Mouse (Mus musculus): Measurements from ENCODE around the gene Wt1. TPM values are rescaled to one million over a fixed set of nuclear protein-coding genes. Genes with fewer than 3 reads are reported as not detected.

Gene Wt1
- total RNA-seq, 2 experiments from 2014 or later = not detected

DNA sequence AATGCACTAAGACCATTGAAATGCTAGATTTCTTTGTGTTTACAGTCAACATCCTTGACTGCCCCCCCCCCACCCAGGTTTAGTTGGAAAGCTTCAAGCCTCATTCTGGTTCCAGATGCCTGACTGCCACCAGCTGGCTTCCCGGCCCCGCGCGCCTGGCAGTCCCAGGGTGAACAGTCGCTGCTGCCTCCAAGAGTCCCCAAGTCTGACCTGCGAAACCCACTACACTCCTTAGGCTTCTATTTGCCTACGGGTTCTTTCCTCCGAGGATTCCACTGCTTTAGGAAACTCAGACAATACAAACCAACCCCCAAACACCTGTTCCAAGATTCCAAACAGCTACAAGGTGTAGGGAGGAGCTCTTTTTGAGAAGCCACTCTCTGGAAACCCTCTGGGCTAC, 1.1 kb upstream of the Wt1 start:
- ATAC-seq (replicated peaks; ENCODE audit: poor library complexity, severe bottlenecking) = no peak

DNA sequence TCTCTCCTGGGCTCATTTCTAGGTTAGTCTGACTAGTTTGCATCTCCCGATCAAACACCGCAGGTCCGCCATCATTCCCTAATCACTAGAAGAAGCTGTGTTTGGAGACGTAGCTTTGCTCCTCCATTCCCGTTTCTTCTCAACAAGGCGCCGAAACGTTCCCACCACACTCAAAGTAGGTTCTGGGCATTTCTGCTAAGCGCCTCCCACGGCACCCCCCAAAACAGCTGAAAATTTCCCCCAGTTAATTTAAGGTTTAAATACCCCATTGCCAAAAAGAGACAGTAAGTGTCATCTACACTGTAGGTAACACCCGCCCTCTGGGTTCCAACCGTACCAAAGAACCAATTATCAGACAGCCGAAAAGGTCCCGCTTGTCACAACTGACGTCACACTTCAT, 688 bp upstream of the Wt1 start:
- no peak for ATAC-seq (replicated peaks; ENCODE audit: poor library complexity, severe bottlenecking)

DNA sequence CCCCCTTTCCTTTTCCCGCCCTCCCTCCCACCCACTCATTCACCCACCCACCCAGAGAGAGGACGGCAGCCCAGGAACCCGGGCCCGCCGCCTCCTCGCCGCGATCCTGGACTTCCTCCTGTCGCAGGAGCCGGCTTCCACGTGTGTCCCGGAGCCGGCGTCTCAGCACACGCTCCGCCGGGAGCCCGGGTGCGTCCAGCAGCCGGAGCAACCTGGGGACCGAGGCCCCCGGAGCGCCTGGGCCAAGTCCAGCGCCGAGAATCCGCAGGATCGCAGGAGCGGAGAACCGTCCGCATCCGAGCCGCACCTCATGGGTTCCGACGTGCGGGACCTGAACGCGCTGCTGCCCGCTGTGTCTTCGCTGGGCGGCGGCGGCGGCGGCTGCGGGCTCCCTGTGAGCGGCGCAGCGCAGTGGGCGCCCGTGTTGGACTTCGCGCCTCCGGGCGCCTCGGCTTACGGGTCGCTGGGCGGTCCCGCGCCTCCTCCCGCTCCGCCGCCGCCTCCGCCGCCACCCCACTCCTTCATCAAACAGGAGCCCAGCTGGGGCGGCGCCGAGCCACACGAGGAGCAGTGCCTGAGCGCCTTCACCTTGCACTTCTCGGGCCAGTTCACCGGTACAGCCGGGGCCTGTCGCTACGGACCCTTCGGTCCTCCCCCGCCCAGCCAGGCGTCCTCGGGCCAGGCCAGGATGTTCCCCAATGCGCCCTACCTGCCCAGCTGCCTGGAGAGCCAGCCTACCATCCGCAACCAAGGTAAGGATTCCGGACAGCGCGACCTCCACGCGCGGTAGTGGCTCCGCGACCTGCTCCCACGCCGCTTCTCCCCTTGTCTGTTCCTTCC, 582 bp downstream of the Wt1 start:
- ATAC-seq (replicated peaks; ENCODE audit: poor library complexity, severe bottlenecking) = peak; percentile 16

DNA sequence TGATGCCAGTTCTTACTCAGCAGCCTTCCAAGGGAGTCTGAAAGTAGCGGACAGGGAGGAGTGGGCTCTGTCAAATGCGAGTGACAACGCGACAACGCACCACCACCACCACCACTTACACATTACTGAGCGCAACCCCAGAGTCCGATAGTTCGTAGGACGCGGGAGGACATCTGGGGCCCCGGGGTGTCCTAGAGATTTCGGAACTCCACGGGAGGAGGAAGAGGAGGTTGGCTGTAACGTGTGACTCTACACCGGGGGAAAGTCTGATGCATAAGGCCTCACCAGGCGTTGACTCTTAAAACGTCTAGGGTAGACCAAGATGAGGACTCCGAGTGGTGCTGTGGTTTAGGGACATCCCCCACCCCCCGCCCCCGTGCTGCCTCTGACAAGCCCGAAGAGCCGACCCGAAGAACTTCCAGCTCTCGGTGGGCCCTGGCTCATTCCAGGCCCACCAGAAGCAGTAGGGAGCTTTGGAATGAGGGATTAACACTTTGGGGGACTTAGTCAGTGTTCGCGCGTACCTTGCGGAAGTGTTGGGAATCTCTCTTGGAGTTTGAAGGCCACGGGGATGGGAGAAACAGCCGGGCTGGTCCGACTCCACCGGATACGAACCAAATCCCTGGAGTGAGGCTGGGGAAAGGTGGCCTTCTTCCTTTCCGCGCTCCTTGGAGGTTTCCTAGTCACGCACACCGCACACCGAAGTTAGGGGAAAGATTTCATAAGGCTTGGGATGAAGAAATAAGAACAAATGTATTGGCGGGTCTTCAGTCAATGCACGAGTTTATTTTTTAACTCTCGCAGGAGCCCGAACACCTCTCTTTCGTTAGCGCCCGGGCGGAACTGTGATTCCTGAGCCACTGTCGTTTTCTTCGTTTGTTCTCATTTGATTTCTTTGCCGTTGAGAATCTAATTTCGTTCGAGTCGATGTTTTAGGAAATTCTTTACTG, 1.5 kb downstream of the Wt1 start:
- ATAC-seq (replicated peaks; ENCODE audit: poor library complexity, severe bottlenecking) = no peak; the same call in 1 of the 2 replicates

DNA sequence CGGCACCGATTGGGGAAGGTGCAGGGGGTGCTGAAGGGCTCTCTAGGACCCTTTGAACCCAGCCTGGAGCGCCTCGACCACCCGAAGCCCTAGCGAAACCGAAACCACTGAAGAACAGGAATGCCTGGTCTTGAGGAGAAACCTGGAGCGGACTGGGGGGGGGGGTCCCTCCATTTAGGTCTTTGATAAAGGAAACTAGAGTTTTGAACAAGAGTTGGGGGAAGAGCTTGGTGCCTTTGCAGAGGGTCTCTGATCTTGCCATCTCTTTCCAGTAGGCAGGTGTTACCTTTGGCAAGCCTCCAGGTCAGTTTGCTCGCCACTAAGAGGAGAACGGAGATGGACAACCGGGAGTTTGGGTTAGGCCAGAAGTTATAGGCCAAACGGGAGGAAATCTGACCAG, 2.2 kb downstream of the Wt1 start:
- no peak for ATAC-seq (replicated peaks; ENCODE audit: poor library complexity, severe bottlenecking)

DNA sequence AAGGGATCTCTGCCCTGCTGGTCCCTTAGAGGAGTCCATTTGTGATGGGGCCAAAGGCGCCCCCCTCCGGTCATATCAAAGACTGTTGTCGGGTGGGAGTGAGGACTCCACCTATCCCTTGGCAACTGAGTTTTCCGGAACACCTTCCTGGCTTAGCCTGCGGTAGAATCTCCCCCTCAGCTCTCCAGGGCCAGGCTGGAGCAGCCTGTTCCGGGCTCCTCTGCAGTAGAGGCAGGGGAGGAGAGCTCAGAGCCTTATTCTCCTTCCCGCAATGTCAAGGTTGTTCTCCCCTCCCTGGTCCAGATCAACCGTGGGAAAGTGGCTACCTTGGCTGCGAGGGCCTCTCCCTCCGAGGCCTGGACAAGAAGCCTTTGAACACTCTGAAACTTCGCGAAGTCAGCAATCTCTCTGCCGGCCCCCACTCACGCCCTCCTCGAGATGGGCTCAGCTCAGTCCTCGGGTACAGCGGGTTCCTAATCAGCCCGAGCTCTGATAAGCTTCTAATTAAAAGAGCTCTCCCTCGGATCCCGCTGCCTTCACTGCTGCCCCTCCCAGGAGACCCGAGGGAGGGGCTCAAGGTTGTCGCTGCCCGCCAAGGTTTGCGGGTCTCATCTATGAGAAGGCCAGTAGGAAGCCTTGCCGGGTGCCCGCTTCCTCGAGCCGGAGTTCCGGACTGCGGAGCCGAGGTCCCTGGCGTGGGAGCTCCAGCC, 4.2 kb downstream of the Wt1 start:
- ATAC-seq (replicated peaks; ENCODE audit: poor library complexity, severe bottlenecking) = peak; percentile 20; the same call in 1 of the 2 replicates

DNA sequence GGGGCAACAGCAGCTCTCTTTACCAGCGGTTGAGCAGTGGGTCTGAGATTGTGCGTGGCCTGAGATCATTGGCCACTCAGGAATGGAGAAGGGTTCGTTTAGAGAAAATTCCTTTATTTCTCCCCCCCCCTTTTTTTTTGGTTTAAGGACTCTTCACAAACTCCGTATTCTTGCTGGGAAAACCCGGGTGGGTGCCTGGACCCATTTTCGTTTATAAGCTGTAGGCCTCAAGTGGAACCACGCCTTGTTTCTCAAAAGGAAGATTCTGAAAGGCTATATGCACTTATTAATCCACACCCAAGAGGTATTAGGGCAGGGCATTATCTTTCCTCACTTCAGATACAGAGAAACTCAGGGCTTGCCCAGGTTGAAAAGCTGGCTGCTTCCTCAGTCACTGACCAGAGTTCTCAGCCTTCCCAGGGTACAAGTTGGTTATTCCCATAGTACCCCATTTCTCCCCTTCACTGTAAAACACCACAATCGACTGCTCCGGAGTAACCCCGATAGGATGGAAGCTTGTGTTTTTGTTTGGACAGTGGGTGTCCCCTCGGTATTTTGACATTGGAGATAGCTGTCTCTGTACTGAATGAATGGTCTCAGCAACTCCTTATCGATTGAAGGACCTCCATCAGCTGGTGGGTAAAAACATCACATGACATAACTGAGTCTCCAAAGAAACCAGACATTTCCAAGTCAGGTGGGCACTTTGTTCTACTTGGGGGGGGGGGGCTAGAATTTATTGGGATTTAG, 4.9 kb downstream of the Wt1 start:
- no peak for ATAC-seq (replicated peaks; ENCODE audit: poor library complexity, severe bottlenecking)

DNA sequence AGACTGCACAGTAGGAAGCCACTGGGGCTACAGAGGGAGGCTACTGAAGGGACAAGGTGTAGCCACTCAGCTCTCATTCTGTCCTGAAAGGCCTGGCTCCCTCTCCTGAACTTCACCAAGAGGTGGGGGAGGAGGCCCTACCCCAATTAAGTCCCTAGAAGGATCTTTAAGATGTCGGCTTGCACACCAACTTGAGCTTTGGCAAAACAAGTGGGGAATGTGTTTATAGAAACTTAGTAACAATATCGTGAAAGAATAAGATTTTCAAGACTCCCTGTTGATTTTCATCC, 5.4 kb downstream of the Wt1 start:
- no peak for ATAC-seq (replicated peaks; ENCODE audit: poor library complexity, severe bottlenecking)

DNA sequence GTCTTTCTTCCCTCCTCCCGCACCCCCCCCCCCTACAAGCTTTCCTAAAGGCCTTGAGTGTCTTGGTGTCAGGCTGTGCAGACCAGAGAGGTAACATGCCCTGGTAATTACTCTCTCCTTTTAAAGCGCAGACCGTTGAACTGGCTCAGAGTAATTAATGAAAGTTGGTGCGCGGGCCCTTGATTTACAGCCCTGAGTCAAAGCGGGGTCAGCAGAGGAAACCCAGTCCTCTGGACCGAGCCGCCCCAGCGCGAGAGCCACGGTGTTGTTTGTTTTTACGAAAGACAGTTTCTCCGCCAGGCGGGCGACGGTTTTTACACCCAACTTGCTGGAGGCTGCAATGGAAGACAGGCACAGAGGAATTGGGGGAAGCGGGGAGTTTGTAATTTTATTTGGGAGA, 6.0 kb downstream of the Wt1 start:
- ATAC-seq (replicated peaks; ENCODE audit: poor library complexity, severe bottlenecking) = no peak

DNA sequence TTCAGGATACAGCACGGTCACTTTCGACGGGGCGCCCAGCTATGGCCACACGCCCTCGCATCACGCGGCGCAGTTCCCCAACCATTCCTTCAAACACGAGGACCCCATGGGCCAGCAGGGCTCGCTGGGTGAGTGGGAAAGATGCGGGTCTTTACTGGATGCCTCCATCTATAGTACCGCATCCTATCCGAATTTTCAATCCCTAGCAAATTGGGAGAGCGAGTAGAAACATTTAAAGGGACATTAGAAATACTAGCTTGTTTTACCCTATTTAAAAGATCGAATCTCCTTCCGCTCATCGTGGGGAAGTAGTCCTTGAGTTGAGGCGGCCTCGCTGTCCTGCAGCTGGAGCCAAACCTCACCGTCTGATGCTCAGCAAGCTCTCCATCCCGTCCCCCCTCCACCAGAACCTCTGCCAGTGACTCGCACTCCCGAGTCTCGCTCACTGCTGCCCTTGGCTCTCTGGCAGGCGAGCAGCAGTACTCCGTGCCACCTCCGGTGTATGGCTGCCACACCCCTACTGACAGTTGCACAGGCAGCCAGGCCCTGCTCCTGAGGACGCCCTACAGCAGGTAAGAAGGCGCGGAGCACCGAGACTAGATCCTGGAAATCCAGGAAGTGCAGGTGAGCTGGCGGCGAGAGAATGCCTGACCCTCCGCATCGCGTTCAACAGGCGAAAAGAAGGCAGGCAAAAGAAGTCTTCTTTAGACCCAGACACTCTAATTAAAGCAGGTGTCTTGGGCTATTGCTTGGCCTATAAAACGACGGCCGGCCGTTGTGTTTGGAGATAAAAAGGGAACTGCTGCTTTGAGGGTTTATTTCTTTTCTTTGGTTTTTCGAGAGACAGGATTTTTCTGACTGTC, 6.8 kb downstream of the Wt1 start:
- peak; percentile 18; the same call in 1 of the 2 replicates for ATAC-seq (replicated peaks; ENCODE audit: poor library complexity, severe bottlenecking)

DNA sequence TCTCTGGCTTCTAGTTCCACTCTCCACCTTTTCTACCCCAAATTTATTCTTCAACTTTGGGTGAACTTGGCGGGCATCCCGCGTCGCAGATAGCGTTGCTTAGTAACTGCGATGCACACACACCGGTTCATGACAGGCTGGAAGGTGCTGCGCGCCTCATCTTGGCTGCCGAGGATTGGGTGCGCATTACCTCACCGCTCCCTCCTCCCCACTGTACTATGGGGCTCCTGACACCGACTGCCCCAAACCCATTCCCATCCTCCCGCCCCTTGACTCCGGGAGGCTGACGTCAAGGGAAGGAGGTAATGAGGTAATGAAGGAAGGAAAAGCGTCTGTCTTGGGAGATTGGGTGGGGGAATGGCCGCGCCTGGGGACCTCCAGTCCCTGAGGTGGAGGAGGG, 8.0 kb downstream of the Wt1 start:
- ATAC-seq (replicated peaks; ENCODE audit: poor library complexity, severe bottlenecking) = 0 out of 2 replicates have a peak, but pooled peaks have one; percentile 17

DNA sequence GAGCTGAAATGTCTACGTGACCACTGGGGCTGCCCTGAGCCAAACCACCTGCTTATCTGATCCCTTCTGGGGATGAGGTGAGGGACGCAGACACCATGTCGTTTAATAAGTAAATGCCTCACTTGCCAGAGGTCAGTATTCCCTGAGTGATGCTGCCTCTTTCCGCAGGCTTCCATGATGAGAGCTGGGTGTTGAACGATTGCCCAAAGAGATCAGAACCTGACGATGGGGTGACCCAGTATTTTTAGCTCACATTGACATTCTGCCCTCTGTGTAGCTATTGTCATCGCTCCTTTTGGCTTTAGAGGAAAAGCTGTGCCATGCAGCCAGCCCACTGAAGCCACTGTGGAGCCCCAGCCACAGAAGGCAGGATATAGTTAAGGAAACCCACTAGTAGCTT, 13.1 kb downstream of the Wt1 start:
- ATAC-seq (replicated peaks; ENCODE audit: poor library complexity, severe bottlenecking) = no peak

DNA sequence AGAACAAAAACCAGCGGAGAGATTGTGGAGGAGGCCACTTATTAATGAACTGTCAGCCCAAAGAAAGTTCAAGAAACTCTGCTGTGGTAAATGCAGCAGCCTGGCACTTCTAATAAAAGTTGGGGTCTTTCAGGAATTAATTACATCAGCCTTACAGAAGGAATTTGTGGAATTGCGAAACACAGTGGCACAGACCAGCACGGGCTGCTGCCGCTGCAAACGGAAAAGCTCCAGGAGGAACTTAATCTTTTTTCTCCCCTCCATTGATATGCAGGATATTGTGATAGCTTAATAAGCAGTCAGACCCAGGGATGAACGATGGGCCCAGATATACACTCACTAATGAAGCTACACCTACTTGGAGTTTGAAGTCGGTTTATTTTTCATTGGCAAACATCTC, 15.0 kb downstream of the Wt1 start:
- peak; percentile 27; the same call in 1 of the 2 replicates for ATAC-seq (replicated peaks; ENCODE audit: poor library complexity, severe bottlenecking)

DNA sequence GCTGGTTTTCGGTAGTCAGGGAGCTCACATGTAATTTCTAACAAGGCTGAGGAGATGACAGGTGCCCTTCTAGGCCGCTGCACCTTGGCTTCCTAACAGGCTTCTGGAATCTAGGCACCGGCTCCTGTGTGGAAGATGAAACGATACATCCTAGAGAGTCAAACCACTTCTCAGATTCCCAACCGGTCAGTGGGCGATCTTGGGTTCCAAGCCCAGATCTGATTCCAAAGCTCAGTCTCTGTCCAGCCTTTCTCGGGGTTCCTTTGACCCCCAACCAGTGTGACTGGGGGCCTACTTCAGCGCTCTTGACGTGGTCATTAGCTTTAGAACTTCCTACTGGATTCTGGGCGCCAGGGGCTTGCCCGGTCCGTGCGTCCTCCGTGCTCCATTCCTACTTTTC, 17.4 kb downstream of the Wt1 start:
- ATAC-seq (replicated peaks; ENCODE audit: poor library complexity, severe bottlenecking) = no peak

DNA sequence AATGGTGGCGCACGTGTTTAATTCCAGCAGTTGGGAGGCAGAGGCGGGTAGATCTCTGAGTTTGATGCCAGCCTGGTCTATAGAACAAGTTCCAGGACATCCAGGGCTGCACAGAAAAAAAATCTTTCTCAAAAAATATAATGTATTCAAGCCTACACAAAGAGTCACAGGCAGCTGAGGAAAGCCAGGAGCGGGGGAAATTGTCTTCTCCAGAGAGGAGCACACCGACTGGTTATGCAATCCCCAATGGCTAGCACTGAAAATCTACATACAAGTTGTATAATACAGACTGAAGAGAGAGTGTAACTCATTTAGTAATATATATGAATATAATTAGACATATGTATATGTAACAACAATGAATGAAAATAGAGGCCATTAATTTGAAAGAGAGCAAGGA, 25.2 kb downstream of the Wt1 start:
- ATAC-seq (replicated peaks; ENCODE audit: poor library complexity, severe bottlenecking) = no peak

DNA sequence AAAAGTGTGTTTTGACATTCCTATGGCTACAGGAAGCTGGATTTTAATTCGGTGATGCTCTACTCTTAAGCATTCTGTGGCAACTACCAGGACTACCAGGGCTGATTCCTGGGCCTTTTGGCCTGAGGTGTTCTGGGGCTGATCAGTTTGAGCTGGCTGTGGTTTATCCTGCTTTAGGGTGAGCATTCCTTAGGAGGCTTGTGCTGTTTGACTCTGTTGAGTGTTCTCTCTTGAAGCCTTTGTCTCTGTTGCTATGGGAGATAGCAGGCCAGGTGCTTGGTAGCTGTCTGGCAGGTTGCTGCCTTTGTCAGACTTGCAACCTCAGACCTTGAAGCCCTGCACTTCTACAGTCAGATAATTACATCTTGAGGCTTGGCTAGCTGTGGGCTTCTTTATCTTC, 26.7 kb downstream of the Wt1 start:
- ATAC-seq (replicated peaks; ENCODE audit: poor library complexity, severe bottlenecking) = no peak

DNA sequence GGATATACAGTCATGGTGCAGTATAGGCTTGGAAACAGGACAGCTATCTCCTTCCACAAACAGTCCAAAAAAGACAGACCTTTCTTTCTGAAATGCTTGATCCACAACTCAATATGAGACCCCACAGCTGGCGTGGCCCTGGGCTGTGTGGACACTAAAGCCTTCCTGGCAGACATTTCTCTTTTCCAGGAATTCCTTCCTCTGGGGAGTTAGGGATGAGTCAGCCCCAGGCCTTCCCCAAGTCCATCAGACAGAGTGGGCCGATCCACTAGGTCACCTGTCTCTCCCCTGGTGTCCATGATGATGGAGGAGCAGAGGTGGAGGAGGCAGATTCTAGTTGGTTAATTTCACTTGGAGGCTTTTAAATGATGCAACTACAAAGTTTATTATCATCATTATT, 34.6 kb downstream of the Wt1 start:
- ATAC-seq (replicated peaks; ENCODE audit: poor library complexity, severe bottlenecking) = no peak

DNA sequence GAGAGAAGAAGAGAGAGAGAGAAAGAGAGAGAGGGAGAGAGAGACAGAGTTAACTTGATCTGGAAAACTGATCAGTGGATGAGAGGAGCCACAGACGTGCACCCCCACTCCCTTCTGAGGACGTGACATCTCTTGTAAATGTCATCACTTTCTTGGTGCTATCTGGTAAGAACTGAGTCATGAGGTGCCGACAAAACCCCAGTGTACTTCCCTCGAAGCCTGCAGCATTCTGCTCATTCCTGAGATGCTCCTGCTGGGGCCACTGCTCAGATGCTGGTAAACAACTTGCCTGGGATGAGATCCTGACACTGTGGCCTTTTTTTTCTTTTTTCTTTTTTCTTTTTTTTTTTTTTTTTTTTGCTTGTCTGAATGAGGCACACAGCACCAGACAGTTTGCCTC, 36.4 kb downstream of the Wt1 start:
- ATAC-seq (replicated peaks; ENCODE audit: poor library complexity, severe bottlenecking) = no peak

DNA sequence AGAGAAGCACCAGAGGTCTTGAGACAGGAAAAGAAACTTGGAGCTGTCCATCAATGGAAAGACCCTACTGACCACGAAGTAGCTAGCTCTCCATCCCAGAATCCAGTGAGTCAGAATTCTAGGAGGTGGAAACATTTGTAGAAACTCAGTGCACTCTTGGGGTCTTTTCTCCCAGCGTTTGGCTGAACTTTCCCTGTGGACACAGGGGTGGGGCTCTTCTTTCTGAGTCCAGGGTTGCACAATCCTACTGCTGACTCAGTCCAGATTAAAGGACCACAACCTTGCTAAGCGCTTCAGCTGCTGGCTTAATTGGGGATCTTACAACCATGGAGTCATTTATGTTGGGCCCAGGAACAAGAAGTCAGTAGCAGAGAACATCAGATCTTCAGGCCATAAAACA, 41.8 kb downstream of the Wt1 start:
- no peak for ATAC-seq (replicated peaks; ENCODE audit: poor library complexity, severe bottlenecking)
